Mouse (Mus musculus): ENCODE results near the gene Zfhx3. TPM values are rescaled to one million over a fixed set of nuclear protein-coding genes. Genes with fewer than 3 reads are reported as not detected.

Zfhx3 gene
- polyA plus RNA-seq, 1 experiment from 2014 or later, result 8.4 TPM

GRCm38 (mm10) chr8:108220511-108220910, 278.1 kb downstream of the Zfhx3 start:
- no peak for ATAC-seq (replicated peaks; ENCODE audit: insufficient number of reproducible peaks, low FRiP score, low TSS enrichment)
- 51% methylated on average over 3 of the region's 3 CpGs for WGBS (ENCODE audit: insufficient replicate concordance)
- H3K36me3 ChIP-seq (ENCODE audit: control insufficient read depth, insufficient read depth, low read length), result no peaks in the 10 kb centered on the region
- H3K27ac ChIP-seq (ENCODE audit: low read depth, low read length), result no peak overlapping the region
- H3K4me3 ChIP-seq (ENCODE audit: low read depth, low read length), result no peak overlapping the region
- H3K4me2 ChIP-seq, result no peak overlapping the region
- peaks cover 7% of the 10 kb centered on the region; the same call in 1 of the 2 replicates for H3K4me1 ChIP-seq (ENCODE audit: control insufficient read depth, insufficient read depth, low read length)
- H3K27me3 ChIP-seq (ENCODE audit: control insufficient read depth, insufficient read depth, low read length), result no peaks in the 10 kb centered on the region
- H3K9me3 ChIP-seq (replicated peaks; ENCODE audit: control insufficient read depth, low read length), result no peaks in the 10 kb centered on the region
- H3K9ac ChIP-seq (ENCODE audit: low read depth, low read length), result no peak overlapping the region

GRCm38 (mm10) chr8:108222091-108222490, 279.6 kb downstream of the Zfhx3 start:
- Histone ChIP-seq H3K4me3 (ENCODE audit: low read depth, low read length) (no peak overlapping the region), H3K27ac (ENCODE audit: low read depth, low read length) (no peak overlapping the region), H3K36me3 (ENCODE audit: control insufficient read depth, insufficient read depth, low read length) (no peaks in the 10 kb centered on the region), H3K27me3 (ENCODE audit: control insufficient read depth, insufficient read depth, low read length) (no peaks in the 10 kb centered on the region), H3K9me3 (replicated peaks; ENCODE audit: control insufficient read depth, low read length) (no peaks in the 10 kb centered on the region), H3K9ac (ENCODE audit: low read depth, low read length) (no peak overlapping the region), H3K4me1 (ENCODE audit: control insufficient read depth, insufficient read depth, low read length) (peaks cover 7% of the 10 kb centered on the region; the same call in 1 of the 2 replicates), H3K4me2 (no peak overlapping the region)
- no peak for ATAC-seq (replicated peaks; ENCODE audit: insufficient number of reproducible peaks, low FRiP score, low TSS enrichment)
- WGBS (ENCODE audit: insufficient replicate concordance), result 78% methylated on average over 2 of the region's 2 CpGs

- no peak overlapping the region for H3K4me2 ChIP-seq
Observed at GRCm38 (mm10) chr8:108232326-108232725, 289.9 kb downstream of the Zfhx3 start.

GRCm38 (mm10) chr8:108234481-108234880, 292.0 kb downstream of the Zfhx3 start:
- Histone ChIP-seq H3K36me3 (ENCODE audit: control insufficient read depth, insufficient read depth, low read length) (no peaks in the 10 kb centered on the region), H3K4me1 (ENCODE audit: control insufficient read depth, insufficient read depth, low read length) (no peaks in the 10 kb centered on the region), H3K27me3 (ENCODE audit: control insufficient read depth, insufficient read depth, low read length) (no peaks in the 10 kb centered on the region), H3K4me3 (ENCODE audit: low read depth, low read length) (no peak overlapping the region), H3K27ac (ENCODE audit: low read depth, low read length) (no peak overlapping the region), H3K9me3 (replicated peaks; ENCODE audit: control insufficient read depth, low read length) (no peaks in the 10 kb centered on the region), H3K9ac (ENCODE audit: low read depth, low read length) (no peak overlapping the region), H3K4me2 (no peak overlapping the region)
- 51% methylated on average over 4 of the region's 4 CpGs for WGBS (ENCODE audit: insufficient replicate concordance)
- ATAC-seq (replicated peaks; ENCODE audit: insufficient number of reproducible peaks, low FRiP score, low TSS enrichment), result no peak

More at GRCm38 (mm10) chr8:108232326-108232725, 289.9 kb downstream of the Zfhx3 start:
- Histone ChIP-seq H3K9ac (ENCODE audit: low read depth, low read length) (no peak overlapping the region), H3K27me3 (ENCODE audit: control insufficient read depth, insufficient read depth, low read length) (no peaks in the 10 kb centered on the region), H3K4me3 (ENCODE audit: low read depth, low read length) (no peak overlapping the region), H3K4me1 (ENCODE audit: control insufficient read depth, insufficient read depth, low read length) (no peaks in the 10 kb centered on the region), H3K27ac (ENCODE audit: low read depth, low read length) (no peak overlapping the region), H3K36me3 (ENCODE audit: control insufficient read depth, insufficient read depth, low read length) (no peaks in the 10 kb centered on the region), H3K9me3 (replicated peaks; ENCODE audit: control insufficient read depth, low read length) (no peaks in the 10 kb centered on the region)
- ATAC-seq (replicated peaks; ENCODE audit: insufficient number of reproducible peaks, low FRiP score, low TSS enrichment), result no peak
- 73% methylated on average over 7 of the region's 7 CpGs for WGBS (ENCODE audit: insufficient replicate concordance)

- Histone ChIP-seq H3K27ac (ENCODE audit: low read depth, low read length) (no peak overlapping the region), H3K36me3 (ENCODE audit: control insufficient read depth, insufficient read depth, low read length) (no peaks in the 10 kb centered on the region), H3K4me1 (ENCODE audit: control insufficient read depth, insufficient read depth, low read length) (no peaks in the 10 kb centered on the region), H3K9me3 (replicated peaks; ENCODE audit: control insufficient read depth, low read length) (no peaks in the 10 kb centered on the region), H3K4me2 (no peak overlapping the region), H3K4me3 (ENCODE audit: low read depth, low read length) (no peak overlapping the region), H3K27me3 (ENCODE audit: control insufficient read depth, insufficient read depth, low read length) (no peaks in the 10 kb centered on the region), H3K9ac (ENCODE audit: low read depth, low read length) (no peak overlapping the region)
- WGBS (ENCODE audit: insufficient replicate concordance), result 70% methylated on average over 8 of the region's 8 CpGs
- ATAC-seq (replicated peaks; ENCODE audit: insufficient number of reproducible peaks, low FRiP score, low TSS enrichment), result no peak
Observed at GRCm38 (mm10) chr8:108236715-108237114, 294.3 kb downstream of the Zfhx3 start.

- H3K27me3 ChIP-seq (ENCODE audit: control insufficient read depth, insufficient read depth, low read length), result no peaks in the 10 kb centered on the region
- no peak for ATAC-seq (replicated peaks; ENCODE audit: insufficient number of reproducible peaks, low FRiP score, low TSS enrichment)
- H3K27ac ChIP-seq (ENCODE audit: low read depth, low read length), result no peak overlapping the region
- no peak overlapping the region for H3K4me3 ChIP-seq (ENCODE audit: low read depth, low read length)
- H3K9ac ChIP-seq (ENCODE audit: low read depth, low read length), result no peak overlapping the region
- no peaks in the 10 kb centered on the region for H3K4me1 ChIP-seq (ENCODE audit: control insufficient read depth, insufficient read depth, low read length)
- H3K4me2 ChIP-seq, result no peak overlapping the region
- no peaks in the 10 kb centered on the region for H3K9me3 ChIP-seq (replicated peaks; ENCODE audit: control insufficient read depth, low read length)
- no peaks in the 10 kb centered on the region for H3K36me3 ChIP-seq (ENCODE audit: control insufficient read depth, insufficient read depth, low read length)
- WGBS (ENCODE audit: insufficient replicate concordance), result 91% methylated on average over 5 of the region's 5 CpGs
Observed at GRCm38 (mm10) chr8:108239531-108239930, 297.1 kb downstream of the Zfhx3 start.

- Histone ChIP-seq H3K27me3 (ENCODE audit: control insufficient read depth, insufficient read depth, low read length) (no peaks in the 10 kb centered on the region), H3K9me3 (replicated peaks; ENCODE audit: control insufficient read depth, low read length) (no peaks in the 10 kb centered on the region), H3K27ac (ENCODE audit: low read depth, low read length) (no peak overlapping the region), H3K4me1 (ENCODE audit: control insufficient read depth, insufficient read depth, low read length) (no peaks in the 10 kb centered on the region), H3K4me3 (ENCODE audit: low read depth, low read length) (peak overlapping the region; percentile 20), H3K36me3 (ENCODE audit: control insufficient read depth, insufficient read depth, low read length) (no peaks in the 10 kb centered on the region), H3K4me2 (peak overlapping the region; percentile 58), H3K9ac (ENCODE audit: low read depth, low read length) (no peak overlapping the region)
- no peak for ATAC-seq (replicated peaks; ENCODE audit: insufficient number of reproducible peaks, low FRiP score, low TSS enrichment)
- WGBS (ENCODE audit: insufficient replicate concordance), result 18% methylated on average over 19 of the region's 19 CpGs
Observed at GRCm38 (mm10) chr8:108241041-108241690, 298.7 kb downstream of the Zfhx3 start.

- H3K4me1 ChIP-seq (ENCODE audit: control insufficient read depth, insufficient read depth, low read length), result peaks cover 5% of the 10 kb centered on the region; the same call in 1 of the 2 replicates
- 61% methylated on average over 9 of the region's 9 CpGs for WGBS (ENCODE audit: insufficient replicate concordance)
- H3K4me3 ChIP-seq (ENCODE audit: low read depth, low read length), result no peak overlapping the region
- no peak overlapping the region for H3K27ac ChIP-seq (ENCODE audit: low read depth, low read length)
- no peak for ATAC-seq (replicated peaks; ENCODE audit: insufficient number of reproducible peaks, low FRiP score, low TSS enrichment)
- no peaks in the 10 kb centered on the region for H3K27me3 ChIP-seq (ENCODE audit: control insufficient read depth, insufficient read depth, low read length)
- no peaks in the 10 kb centered on the region for H3K36me3 ChIP-seq (ENCODE audit: control insufficient read depth, insufficient read depth, low read length)
- H3K4me2 ChIP-seq, result no peak overlapping the region
- H3K9ac ChIP-seq (ENCODE audit: low read depth, low read length), result no peak overlapping the region
- H3K9me3 ChIP-seq (replicated peaks; ENCODE audit: control insufficient read depth, low read length), result no peaks in the 10 kb centered on the region
Observed at GRCm38 (mm10) chr8:108243270-108243669, 300.8 kb downstream of the Zfhx3 start.
